Mouse (Mus musculus) small intestine, adult 10 weeks (tissue): ENCODE data around the gene Zfp658. TPM values are rescaled to one million over a fixed set of nuclear protein-coding genes. Genes with fewer than 3 reads are reported as not detected.

Experiments used
- polyA plus RNA-seq: library from polyadenylated mRNA; stranded (reverse); fragments of 350-450 nt; fragmentation: Illumina TruSeq; extraction: RNeasy Lipid Tissue Mini Kit (QIAGEN cat#74804); gene quantifications from one replicate; pipeline ENCODE4 v1.2.3, GENCODE M21; 2014; ENCODE audit warnings: low replicate concordance

Gene Zfp658
- 0.82 TPM for polyA plus RNA-seq

DNA sequence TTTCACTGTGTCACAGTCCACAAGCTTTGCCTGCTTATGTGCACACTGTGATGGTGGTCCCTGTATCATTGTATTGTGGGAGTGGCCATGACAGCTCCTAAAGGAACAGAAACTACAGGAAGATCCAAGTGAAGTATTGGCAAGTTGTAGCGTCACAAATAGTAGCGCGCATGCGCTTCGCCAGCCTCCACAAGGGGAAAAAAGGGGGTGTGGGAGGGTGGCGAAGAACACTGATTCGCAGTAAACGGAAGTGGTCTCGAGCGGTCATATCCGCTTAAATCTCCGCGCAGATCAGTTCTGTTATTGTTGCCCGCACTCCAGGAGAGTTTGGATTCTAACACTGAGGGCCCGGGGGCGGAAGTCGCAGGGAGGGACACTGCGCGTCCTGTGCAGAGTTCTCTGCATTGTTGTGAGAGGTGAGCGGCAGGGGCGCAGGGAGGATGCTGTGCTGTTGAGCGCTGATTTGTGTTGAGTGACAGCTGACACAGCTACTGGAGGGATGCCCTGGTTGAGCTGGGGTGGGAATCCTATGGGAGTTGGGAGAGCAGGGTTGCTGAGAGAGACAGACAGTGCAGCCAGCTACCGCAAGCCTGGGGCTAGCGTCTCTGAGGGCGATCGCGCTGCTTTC, at the start of gene Zfp658:
Gene Zfp658, plus strand, starts transcription at position 251 of the 628 bp plus-strand sequence.

DNA sequence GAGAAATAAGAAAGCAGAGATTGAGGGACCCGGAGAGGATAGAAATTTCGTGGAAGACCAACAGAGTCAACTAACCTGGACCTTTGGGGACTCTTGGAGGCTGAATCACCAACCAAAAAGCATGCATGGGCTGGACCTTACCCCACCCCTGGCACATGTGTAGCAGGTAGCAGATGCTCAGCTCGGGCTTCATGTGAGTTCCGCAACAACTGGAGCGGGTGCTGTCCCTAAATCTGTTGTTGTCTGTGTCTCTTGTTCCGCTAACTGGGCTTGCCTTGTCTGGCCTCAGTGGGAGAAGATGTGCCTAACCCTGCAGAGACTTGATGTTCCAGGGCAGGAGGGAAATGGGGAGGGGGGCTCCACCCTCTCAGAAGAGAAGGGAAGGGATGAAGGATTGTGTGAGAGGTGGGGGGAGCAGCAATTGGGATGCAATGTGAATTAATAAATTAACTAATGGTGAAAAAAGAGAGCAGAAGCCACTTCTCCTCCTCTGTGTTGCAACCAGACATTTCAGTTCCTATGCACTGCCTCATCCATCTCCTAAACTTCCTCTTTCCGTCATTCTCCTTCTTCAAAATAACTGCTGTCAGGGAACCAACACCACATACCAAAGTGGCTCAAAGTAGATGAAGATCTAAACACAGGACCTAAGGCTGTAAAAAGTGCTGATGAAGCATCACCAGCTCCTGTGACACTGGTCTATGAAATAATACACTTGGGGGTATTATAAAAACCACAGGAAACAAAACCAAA, 17.7 kb upstream of the Zfp658 start, which contains the start of gene Cd33:
Gene Cd33, minus strand, starts transcription at position 204 of the 753 bp plus-strand sequence.

DNA sequence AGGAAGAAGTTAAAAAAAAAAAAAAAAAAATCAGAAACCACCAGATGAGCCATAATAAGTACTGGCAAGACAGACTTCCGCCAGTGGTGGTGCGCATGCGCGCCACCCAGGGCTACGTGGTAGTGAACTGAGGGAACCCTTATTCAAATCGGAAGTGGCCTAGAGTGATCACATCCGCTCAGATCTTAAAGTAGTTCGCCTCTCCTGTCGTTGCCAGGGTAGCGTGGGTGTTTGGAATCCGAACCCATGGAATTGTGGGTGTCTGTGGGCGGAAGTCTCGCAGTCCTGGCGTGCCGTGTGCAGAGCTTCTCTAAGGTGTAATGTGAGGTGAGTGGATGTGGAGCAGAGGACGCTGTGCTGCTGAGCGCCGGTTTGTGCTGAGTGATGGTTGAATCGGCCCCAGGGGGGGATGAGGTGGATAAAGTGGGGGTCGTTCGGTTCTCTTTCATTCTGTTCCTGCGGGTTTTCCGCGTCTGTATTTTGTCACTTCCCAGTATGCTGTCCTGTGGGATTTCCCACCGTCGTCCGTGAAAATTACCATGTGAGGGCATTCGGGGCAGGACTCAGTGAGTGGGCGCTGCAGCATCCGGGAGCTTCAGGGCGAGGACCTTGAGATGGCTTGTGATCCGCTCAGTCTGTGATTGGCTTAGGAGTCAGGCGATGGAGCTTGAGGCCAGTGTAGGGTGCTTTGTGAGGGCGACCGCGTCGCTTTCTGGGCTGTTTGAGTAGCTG, 17.6 kb downstream of the Zfp658 start, which contains the start of gene Zfp719:
Gene Zfp719, plus strand, starts transcription at position 171 of the 732 bp plus-strand sequence.

DNA sequence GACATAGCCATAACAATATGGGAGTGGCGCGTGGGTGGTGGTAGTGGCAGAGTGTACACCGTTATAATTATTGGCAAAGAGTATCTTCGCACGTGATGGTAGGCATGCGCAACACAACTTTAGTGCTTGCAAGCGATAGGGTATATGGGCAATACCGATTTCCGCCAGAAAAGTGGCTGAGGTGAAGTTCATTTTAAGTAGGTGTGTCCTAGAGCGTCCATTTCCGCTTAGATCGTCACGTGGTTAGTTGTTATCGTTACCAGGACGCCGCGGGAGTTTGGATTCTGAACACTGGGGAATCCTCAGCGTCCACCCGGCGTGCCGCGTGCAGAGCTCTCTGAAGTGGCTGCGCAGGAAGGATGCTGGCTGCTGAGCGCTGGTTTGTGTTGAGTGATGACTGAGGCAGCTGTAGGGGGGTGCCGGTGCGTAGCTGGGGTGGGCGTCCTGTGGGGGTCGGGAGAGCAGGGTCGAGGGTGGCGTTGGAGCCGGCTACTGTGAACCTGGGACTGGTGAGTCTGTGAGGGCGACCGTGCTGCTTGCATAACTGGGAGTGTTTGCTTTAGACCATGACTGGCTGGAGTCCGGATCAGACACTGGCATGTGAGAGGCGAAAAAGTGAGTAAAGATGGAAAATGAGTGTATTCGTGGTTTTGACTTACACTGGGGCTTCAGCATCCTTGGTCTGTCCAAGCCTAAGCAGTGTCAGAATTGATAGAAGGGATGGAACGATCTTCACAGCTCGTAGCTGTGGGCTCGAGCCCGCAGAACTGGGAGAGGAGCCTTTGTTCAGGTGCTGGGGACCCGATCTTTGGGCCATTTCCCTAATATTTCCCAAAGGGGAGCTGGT, 45.1 kb downstream of the Zfp658 start, which contains the start of gene Zfp819:
Gene Zfp819, plus strand, starts transcription at position 274 of the 847 bp plus-strand sequence.

Other genes starting within 250 kb of the Zfp658 start
- 35.3 TPM for gene Zfp715, start 249.0 kb upstream of the Zfp658 start, polyA plus RNA-seq
- gene Siglecf, start 210.9 kb upstream of the Zfp658 start, polyA plus RNA-seq, result 9.1 TPM
- gene Siglecg, start 154.1 kb upstream of the Zfp658 start, polyA plus RNA-seq, result 0.56 TPM
- not detected for gene Lim2, start 134.6 kb upstream of the Zfp658 start, polyA plus RNA-seq
- not detected for gene Nkg7, start 125.2 kb upstream of the Zfp658 start, polyA plus RNA-seq
- not detected for gene Cldnd2, start 121.5 kb upstream of the Zfp658 start, polyA plus RNA-seq
- gene Etfb, start 118.2 kb upstream of the Zfp658 start, polyA plus RNA-seq, result not detected
- not detected for gene Gm45233, start 118.1 kb upstream of the Zfp658 start, polyA plus RNA-seq
- gene Vsig10l, start 99.1 kb upstream of the Zfp658 start, polyA plus RNA-seq, result 0.33 TPM
- not detected for gene Iglon5, start 72.2 kb upstream of the Zfp658 start, polyA plus RNA-seq
- not detected for gene 4931406B18Rik, start 56.3 kb upstream of the Zfp658 start, polyA plus RNA-seq
- gene Cd33, start 17.8 kb upstream of the Zfp658 start, polyA plus RNA-seq, result 12.9 TPM
- 15.8 TPM for gene Zfp719, start 17.4 kb downstream of the Zfp658 start, polyA plus RNA-seq
- not detected for gene Zfp819, start 44.9 kb downstream of the Zfp658 start, polyA plus RNA-seq
- 22.1 TPM for gene Ceacam18, start 72.5 kb downstream of the Zfp658 start, polyA plus RNA-seq
- gene Siglece, start 97.9 kb downstream of the Zfp658 start, polyA plus RNA-seq, result 0.82 TPM
- gene Ctu1, start 109.8 kb downstream of the Zfp658 start, polyA plus RNA-seq, result 0.85 TPM
- not detected for gene Klk14, start 128.2 kb downstream of the Zfp658 start, polyA plus RNA-seq
- gene Klk13, start 150.3 kb downstream of the Zfp658 start, polyA plus RNA-seq, result not detected
- not detected for gene Klk12, start 206.6 kb downstream of the Zfp658 start, polyA plus RNA-seq
- gene Klk11, start 212.3 kb downstream of the Zfp658 start, polyA plus RNA-seq, result not detected
- gene Klk10, start 218.8 kb downstream of the Zfp658 start, polyA plus RNA-seq, result not detected
- gene Klk9, start 229.6 kb downstream of the Zfp658 start, polyA plus RNA-seq, result not detected
- gene Klk8, start 235.3 kb downstream of the Zfp658 start, polyA plus RNA-seq, result not detected
- not detected for gene Klk7, start 249.0 kb downstream of the Zfp658 start, polyA plus RNA-seq